Mouse (Mus musculus) ES-Bruce4 (cell line): ENCODE measurements around the gene Map4k4.

Source experiments
- EP300 ChIP-seq: IDR thresholded peaks from 2 replicates; pipeline ENCODE4 v1.6.1; 2011; ENCODE audit warnings: low read depth, low read length; ENCODE audit not compliant: insufficient read depth
- POLR2A ChIP-seq: IDR thresholded peaks from one replicate; pipeline ENCODE4 v1.8.1; 2011; ENCODE audit warnings: low read length; ENCODE audit not compliant: insufficient read depth

GRCm38 (mm10) chr1:39904720-39905119, 4.0 kb downstream of the Map4k4 start:
- TF ChIP-seq EP300: no peak
- TF ChIP-seq POLR2A: no peak
